Mouse (Mus musculus) hematopoietic stem cell, adult 5-6 weeks (primary cell): ENCODE data around the gene Acd. TPM values are rescaled to one million over a fixed set of nuclear protein-coding genes. Genes with fewer than 3 reads are reported as not detected.

Source experiments
- ATAC-seq, 2 experiments: fragments of 125-278 bp in 1 of 2; replicated peaks in 1 of 2; 2 replicates each; pipeline ENCODE4 v1.8.0; 2016 to 2017; ENCODE audit warnings: inconsistent platforms in 2 of 2, mild to moderate bottlenecking in 2 of 2, moderate number of reproducible peaks in 2 of 2, low read depth in 1 of 2, moderate TSS enrichment in 1 of 2; ENCODE audit not compliant: low FRiP score in 2 of 2, poor library complexity in 2 of 2, severe bottlenecking in 2 of 2, insufficient read depth in 1 of 2, low TSS enrichment in 1 of 2
- total RNA-seq: library from RNA; stranded (forward); fragments of 172-1452, 232-1000 nt; gene quantifications from 2 replicates; pipeline ENCODE4 v1.2.3, GENCODE M21; 2017

Acd gene
- total RNA-seq, 1 experiment from 2014 or later: 26.7 TPM

DNA sequence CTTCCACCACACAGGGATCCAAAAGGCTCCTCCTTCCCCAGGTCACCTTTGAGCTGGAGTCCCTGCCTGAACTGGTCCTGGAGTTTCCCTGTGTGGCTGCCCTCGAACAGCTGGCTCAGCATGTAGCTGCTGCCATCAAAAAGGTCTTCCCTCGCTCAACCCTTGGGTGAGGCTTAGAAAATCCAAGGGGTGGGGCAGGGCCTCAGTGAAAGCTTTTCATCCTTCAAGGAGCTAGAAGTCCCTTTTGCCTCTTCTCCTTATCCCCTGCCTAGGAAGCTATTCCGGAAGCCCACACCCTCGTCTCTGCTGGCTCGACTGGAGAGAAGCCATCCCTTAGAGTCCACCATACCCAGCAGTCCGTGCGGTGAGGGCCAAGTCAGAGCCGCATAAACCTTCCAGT, 13.4 kb downstream of the Acd start:
- ATAC-seq: no peak

DNA sequence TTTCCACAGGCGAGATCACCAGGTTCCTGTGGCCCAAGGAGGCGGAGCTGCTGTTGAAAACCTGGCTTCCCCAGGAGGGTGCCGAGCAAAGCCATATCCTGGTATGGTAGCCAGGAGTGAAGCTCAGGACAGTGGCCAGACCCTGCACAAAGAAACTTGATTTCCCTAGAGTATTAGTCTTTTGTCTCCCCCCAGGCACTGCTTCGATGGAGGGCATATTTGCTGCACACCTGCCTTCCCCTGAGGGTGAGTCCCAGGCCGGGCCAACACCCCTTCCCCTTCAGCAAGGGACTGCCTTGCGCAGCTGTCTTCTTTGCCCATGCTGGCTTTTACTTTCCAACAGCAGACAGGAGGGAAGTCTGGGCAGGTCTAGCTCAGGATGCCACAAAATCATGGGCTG, 14.4 kb downstream of the Acd start:
- ATAC-seq: 0 out of 4 replicates have a peak, but pooled peaks of 1 of the 2 experiments have one; percentile 11

DNA sequence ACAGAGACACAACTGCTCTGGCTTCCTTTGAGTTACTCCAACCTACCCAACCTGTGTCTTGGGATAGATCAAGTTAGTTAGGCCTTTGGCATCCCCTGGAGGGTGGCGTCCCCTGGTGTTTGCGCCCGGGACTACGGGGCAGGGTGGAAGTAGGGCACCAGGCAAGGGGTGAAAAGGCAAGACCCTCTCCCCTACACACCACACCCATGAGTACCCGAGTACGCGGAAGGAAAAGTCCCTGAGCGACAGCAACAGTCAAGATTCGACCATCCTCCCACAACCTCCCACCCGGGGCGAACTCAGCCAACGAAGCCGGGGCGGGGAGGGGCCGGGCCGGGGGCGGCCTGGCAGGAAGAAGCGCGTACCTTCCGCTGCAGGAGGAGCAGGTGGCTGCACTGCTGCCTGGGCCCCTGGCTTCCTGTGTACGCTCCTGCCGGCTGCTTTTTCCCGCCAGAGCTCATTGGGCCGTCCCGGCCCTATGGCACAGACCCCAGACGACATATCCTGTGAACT, 15.1 kb downstream of the Acd start, which contains the start of gene Carmil2:
Gene Carmil2 (plus strand): TSS at position 479 of the 513 bp plus-strand sequence.
- peak; percentile 74 to 82 for ATAC-seq

DNA sequence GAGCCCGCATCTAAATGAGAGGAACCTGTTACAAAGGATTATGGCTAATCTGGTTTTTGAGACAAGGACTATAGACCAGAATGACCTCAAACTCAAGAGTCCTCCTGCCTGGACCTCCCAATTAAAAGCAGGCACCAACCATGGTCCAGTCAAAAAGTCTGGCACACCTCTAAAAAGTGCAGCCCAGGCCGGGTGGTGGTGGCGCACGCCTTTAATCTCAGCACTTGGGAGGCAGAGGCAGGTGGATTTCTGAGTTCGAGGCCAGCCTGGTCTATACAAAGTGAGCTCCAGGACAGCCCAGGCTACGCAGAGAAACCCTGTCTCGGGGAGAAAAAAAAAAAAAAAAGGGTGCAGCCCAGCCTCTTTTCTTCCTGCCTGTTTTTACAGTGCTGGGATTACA, 15.6 kb downstream of the Acd start:
- no peak for ATAC-seq

DNA sequence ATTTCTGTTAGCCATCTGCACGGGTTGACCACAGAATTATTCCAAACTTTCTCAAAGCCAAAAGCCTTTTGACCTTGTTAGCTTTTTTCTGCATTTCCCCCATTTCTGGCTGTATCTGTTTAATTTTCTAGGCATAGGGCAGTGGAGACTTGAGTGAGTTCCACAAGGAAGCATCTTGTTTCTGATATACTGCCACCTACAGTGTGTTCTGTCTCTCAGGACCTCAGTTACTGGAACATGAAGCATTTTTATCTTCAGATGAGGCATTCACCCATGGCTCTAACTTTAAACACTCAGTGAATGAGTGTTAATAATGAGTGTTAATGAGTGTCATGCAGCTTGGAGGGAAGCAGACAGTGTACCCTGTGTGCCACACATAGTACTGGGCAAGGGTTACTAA, 23.0 kb downstream of the Acd start:
- no peak for ATAC-seq

DNA sequence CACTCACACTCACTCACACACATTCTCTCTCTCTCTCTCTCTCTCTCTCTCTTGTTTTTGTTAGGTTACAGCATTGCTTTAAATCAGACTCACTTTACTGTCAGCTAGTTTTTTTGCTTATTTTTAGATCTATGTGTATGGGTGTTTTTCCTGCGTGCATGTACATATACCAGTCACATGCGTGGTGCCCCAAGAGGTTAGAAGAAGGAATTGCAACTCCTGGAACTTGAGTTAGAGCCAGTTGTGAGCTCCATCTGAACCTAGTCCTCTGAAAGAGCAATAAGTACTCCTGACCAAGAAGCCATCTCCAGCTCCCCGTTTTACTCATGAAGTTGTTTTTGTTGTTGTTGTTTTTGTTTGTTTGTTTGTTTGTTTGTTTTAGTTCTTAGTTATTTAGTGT, 39.7 kb downstream of the Acd start:
- ATAC-seq: peak; percentile 66 to 75; a peak in 3 of 4 replicates

DNA sequence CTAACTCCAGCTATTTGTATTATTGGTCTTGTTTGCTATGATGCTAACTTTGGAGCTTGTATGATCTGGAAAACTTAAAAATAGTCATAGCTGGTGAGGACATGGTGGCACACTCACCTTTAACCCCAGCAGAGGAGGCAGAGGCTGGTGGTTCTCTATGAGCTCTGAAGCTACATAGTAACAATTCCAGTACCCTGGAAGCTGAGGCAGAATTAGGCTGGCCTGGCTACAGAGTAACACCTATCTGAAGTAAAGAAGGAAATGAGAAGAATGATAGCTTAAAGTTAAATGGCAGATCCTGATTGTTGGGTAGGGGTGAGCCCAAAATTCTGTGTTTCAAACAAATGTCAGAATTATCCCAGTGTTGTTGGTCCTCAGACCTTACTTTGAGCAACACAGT, 43.3 kb downstream of the Acd start:
- ATAC-seq: no peak

DNA sequence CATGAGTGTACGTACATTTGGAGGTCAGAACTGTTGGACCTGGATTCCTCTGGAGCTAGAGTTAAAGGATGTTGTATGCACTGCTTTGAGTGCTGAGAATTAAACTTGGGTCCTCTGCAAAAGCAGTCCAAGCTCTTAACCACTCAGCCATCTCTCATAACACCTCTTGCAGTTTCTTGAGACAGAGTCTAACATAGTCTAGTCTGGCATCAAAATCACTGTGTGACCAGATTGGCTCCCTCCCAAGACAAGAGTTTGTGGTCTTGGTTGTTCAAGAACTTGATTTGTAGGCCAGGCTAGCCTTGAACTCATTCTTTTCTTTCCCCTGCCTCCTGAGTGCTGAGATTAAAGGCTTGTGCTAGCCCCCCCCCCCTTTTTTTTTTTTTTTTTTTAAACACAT, 52.0 kb downstream of the Acd start:
- ATAC-seq: no peak

Other genes with a start within 250 kb of the Acd start
- gene Tppp3, start 229.6 kb downstream of the Acd start, total RNA-seq: 3.2 TPM in 1 of 2 replicates, not detected in the other
- gene Zdhhc1, start 204.2 kb downstream of the Acd start, total RNA-seq: 7.3 and 11.2 TPM in 2 replicates
- gene Hsd11b2, start 182.3 kb downstream of the Acd start, total RNA-seq: not detected in 2 replicates
- 37.7 and 39.7 TPM in 2 replicates for gene Atp6v0d1, start 135.1 kb downstream of the Acd start, total RNA-seq
- gene Ripor1, start 95.8 kb downstream of the Acd start, total RNA-seq: 11.7 and 18.1 TPM in 2 replicates
- gene Ctcf, start 64.5 kb downstream of the Acd start, total RNA-seq: 116 and 202 TPM in 2 replicates
- not detected in 2 replicates for gene Agrp, start 63.7 kb downstream of the Acd start, total RNA-seq
- gene Carmil2, start 14.8 kb downstream of the Acd start, total RNA-seq: 14.7 and 15.1 TPM in 2 replicates
- gene Pard6a, start within 50 bp of the Acd start, total RNA-seq: 22.8 and 66.2 TPM in 2 replicates
- 1.2 TPM in 1 of 2 replicates, not detected in the other for gene 4933405L10Rik, start 6.6 kb upstream of the Acd start, total RNA-seq
- gene Enkd1, start 7.1 kb upstream of the Acd start, total RNA-seq: 16.1 and 17.6 TPM in 2 replicates
- gene Gfod2, start 57.6 kb upstream of the Acd start, total RNA-seq: 1.6 and 5.8 TPM in 2 replicates
- 7.1 and 10.3 TPM in 2 replicates for gene Ranbp10, start 126.2 kb upstream of the Acd start, total RNA-seq
- not detected in 2 replicates for gene Tsnaxip1, start 126.6 kb upstream of the Acd start, total RNA-seq
- gene Cenpt, start 152.2 kb upstream of the Acd start, total RNA-seq: 14.3 and 14.6 TPM in 2 replicates
- gene Thap11, start 154.0 kb upstream of the Acd start, total RNA-seq: 25.8 and 28.3 TPM in 2 replicates
- gene Nutf2, start 159.5 kb upstream of the Acd start, total RNA-seq: 58.5 and 70.2 TPM in 2 replicates
- gene Edc4, start 179.8 kb upstream of the Acd start, total RNA-seq: 23.4 and 40.6 TPM in 2 replicates
- gene Nrn1l, start 192.5 kb upstream of the Acd start, total RNA-seq: not detected in 2 replicates
- 23.3 and 27.5 TPM in 2 replicates for gene Pskh1, start 199.3 kb upstream of the Acd start, total RNA-seq
- gene Ctrl, start 232.8 kb upstream of the Acd start, total RNA-seq: not detected in 2 replicates
- gene Psmb10, start 237.3 kb upstream of the Acd start, total RNA-seq: 38.8 and 79.5 TPM in 2 replicates
- gene Lcat, start 242.3 kb upstream of the Acd start, total RNA-seq: not detected in 2 replicates